Mouse (Mus musculus): ENCODE results near the gene Ddx31.

- no peak for TF ChIP-seq CTCF (IDR thresholded peaks at IDR 0.05; ENCODE audit: borderline replicate concordance, control insufficient read depth, extremely low read depth, insufficient read depth, low read length, poor library complexity)
- no peak for TF ChIP-seq POLR2A (IDR thresholded peaks at IDR 0.05; ENCODE audit: control insufficient read depth, extremely low read depth, insufficient read depth, low read length, poor library complexity)
Measured at GRCm38 (mm10) chr2:28808841-28809240, 31.4 kb upstream of the Ddx31 start.
